In genomic region chr9:20873521-20873920, GRCm38 (mm10) we compare ENCODE assay signal across 29 mouse cellular contexts. TPM values are rescaled to one million over a fixed set of nuclear protein-coding genes. Genes with fewer than 3 reads are reported as not detected.
"Had no signal": no experiment of that assay in that cellular context is flagged by ENCODE, and none has a peak within 500 bp of the region (broad histone marks: within the 10 kb centered on the region; RNA-seq: fewer than 3 reads in every experiment).

No protein-coding gene starts in this region.

- H3K4me3 ChIP-seq: embryonic facial prominence, embryonic 10.5 days; embryonic facial prominence, embryonic 12.5 days; embryonic facial prominence, embryonic 13.5 days; embryonic facial prominence, embryonic 15.5 days; erythroblast, embryonic 14.5 days; forebrain, embryonic 10.5 days; forebrain, embryonic 12.5 days; forebrain, embryonic 13.5 days; forebrain, embryonic 15.5 days; gastrocnemius, adult 2 months; heart, adult 2 months had no signal

- H3K36me3 ChIP-seq: embryonic facial prominence, embryonic 10.5 days; embryonic facial prominence, embryonic 12.5 days; embryonic facial prominence, embryonic 13.5 days; embryonic facial prominence, embryonic 15.5 days; forebrain, embryonic 10.5 days; forebrain, embryonic 12.5 days; forebrain, embryonic 15.5 days had no signal

- DNase-seq: cerebellum, adult 8-10 months; cerebellum, postnatal 36 days; embryo, embryonic 11 days; forebrain, postnatal 0 days; gastrocnemius, adult 2 months; gastrocnemius, postnatal 10 days; gastrocnemius, postnatal 14 days; gastrocnemius, postnatal 25 days; gastrocnemius, postnatal 36 days; heart, adult 18-20 months; heart, adult 2 months had no signal

- H3K4me1 ChIP-seq: embryonic facial prominence, embryonic 12.5 days had no signal

- H3K27ac ChIP-seq: embryonic facial prominence, embryonic 10.5 days; embryonic facial prominence, embryonic 12.5 days; embryonic facial prominence, embryonic 13.5 days; embryonic facial prominence, embryonic 15.5 days; forebrain, embryonic 10.5 days; forebrain, embryonic 12.5 days; forebrain, embryonic 13.5 days; forebrain, embryonic 15.5 days; gastrocnemius, adult 2 months; heart, adult 2 months had no signal

- H3K9me3 ChIP-seq: embryonic facial prominence, embryonic 10.5 days; embryonic facial prominence, embryonic 12.5 days; embryonic facial prominence, embryonic 13.5 days; embryonic facial prominence, embryonic 15.5 days; forebrain, embryonic 12.5 days; forebrain, embryonic 13.5 days; forebrain, embryonic 15.5 days had no signal

RNA-seq across cellular contexts. Expression of gene Rdh8, which starts 55.2 kb away (rescaled TPM):
- polyA plus RNA-seq: cortical plate, adult 2 months; embryonic facial prominence, embryonic 10.5 days; embryonic facial prominence, embryonic 11.5 days; embryonic facial prominence, embryonic 12.5 days; embryonic facial prominence, embryonic 13.5 days; embryonic facial prominence, embryonic 14.5 days; embryonic facial prominence, embryonic 15.5 days; erythroblast, embryonic 14.5 days; forebrain, embryonic 10.5 days; forebrain, embryonic 11.5 days; forebrain, embryonic 12.5 days; forebrain, embryonic 13.5 days; forebrain, embryonic 14.5 days; forebrain, embryonic 15.5 days; forebrain, embryonic 16.5 days; forebrain, postnatal 0 days; frontal cortex, adult 2 months; gonadal fat pad, adult 2 months; heart, adult 2 months; heart, embryonic 11.5 days had no signal
